Mouse (Mus musculus) forebrain, embryonic 13.5 days (tissue): ENCODE results near the gene Bid. TPM values are rescaled to one million over a fixed set of nuclear protein-coding genes. Genes with fewer than 3 reads are reported as not detected.

Source experiments
- polyA plus RNA-seq: library from polyadenylated mRNA; unstranded; fragments of >200 nt; fragmentation: Nextera tagmentation; extraction: Ambion mirVana; gene quantifications from 2 replicates; pipeline ENCODE4 v1.2.1, GENCODE M21; 2015

Gene Bid
- polyA plus RNA-seq, 1 experiment from 2014 or later: 16.9 TPM

Other genes with a start within 250 kb of the Bid start
- 0.83 and 0.86 TPM in 2 replicates for gene Slc25a18, start 143.3 kb downstream of the Bid start, polyA plus RNA-seq
- gene Atp6v1e1, start 94.1 kb downstream of the Bid start, polyA plus RNA-seq: 189 and 196 TPM in 2 replicates
- 32.5 and 40.4 TPM in 2 replicates for gene Bcl2l13, start 80.6 kb downstream of the Bid start, polyA plus RNA-seq
- 20.9 and 25.5 TPM in 2 replicates for gene Mical3, start 214.1 kb upstream of the Bid start, polyA plus RNA-seq